Mouse (Mus musculus) Patski (cell line): ENCODE data around the gene Dnajb11. TPM values are rescaled to one million over a fixed set of nuclear protein-coding genes. Genes with fewer than 3 reads are reported as not detected.

ENCODE experiments used
- ATAC-seq: fragments of 100-300 bp; one replicate; pipeline ENCODE4 v1.8.0; 2021
- CTCF ChIA-PET: fragments of 350-600 bp; sonication (Branson Sonifier 250); formaldehyde crosslinking; loops from one replicate; lab custom pipeline; 2022; ENCODE audit warnings: inconsistent platforms; lab: Charles Lee
- POLR2A ChIA-PET: fragments of 350-600 bp; sonication (Branson Sonifier 250); formaldehyde crosslinking; loops from one replicate; lab custom pipeline; 2022; ENCODE audit warnings: antibody characterized with exemption, inconsistent platforms; lab: Charles Lee
- DNase-seq: peaks from one replicate; pipeline ENCODE4 v3.0.0-alpha.2; 2011; ENCODE audit warnings: low read depth, low spot score
- H3K27me3 ChIP-seq: fragments of 371-371 bp; one replicate; pipeline ENCODE4 v1.5.1; 2021
- CTCF ChIP-seq: fragments of 100-300 bp; IDR thresholded peaks from one replicate; pipeline ENCODE4 v1.5.1; 2021
- in situ Hi-C: fragments of 300-500 bp; cut with MboI; formaldehyde crosslinking; loops from 3 replicates; pipeline ENCODE4 v1.11.1; 2018; ENCODE audit warnings: low pct_unique_long_range_greater_than_20kb, mixed read lengths
- polyA plus RNA-seq: library from polyadenylated mRNA; unstranded; gene quantifications from one replicate; pipeline ENCODE4 v1.2.3, GENCODE M21; 2021

Gene Dnajb11
- polyA plus RNA-seq, 1 experiment from 2014 or later = 140 TPM

DNA sequence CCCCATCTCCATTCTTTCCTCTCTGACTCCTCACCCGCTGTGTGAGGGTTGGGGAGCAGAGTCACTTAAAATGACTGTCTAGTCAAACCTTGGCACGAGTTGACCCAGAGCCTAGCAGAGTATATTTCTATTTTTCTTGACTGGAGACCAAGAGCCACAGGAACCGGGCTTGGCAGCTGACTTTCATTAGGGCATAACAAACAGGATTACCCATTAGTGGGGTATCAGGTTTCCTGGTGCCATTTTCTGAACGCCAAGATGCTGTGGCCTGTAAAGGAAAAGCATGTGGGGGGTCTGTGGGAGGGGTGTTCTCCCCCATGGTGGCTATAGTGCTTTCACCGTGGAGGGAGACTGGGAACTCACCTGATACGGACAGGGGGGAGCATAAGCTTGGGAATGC is 23.3 kb downstream of the Dnajb11 start:
- peak; percentile 75 for DNase-seq
- CTCF ChIA-PET = interaction anchor here (1.6 kb wide), 1 partner anchor 72 kb away, joined by 3 read pairs; no protein-coding TSS in a partner anchor

DNA sequence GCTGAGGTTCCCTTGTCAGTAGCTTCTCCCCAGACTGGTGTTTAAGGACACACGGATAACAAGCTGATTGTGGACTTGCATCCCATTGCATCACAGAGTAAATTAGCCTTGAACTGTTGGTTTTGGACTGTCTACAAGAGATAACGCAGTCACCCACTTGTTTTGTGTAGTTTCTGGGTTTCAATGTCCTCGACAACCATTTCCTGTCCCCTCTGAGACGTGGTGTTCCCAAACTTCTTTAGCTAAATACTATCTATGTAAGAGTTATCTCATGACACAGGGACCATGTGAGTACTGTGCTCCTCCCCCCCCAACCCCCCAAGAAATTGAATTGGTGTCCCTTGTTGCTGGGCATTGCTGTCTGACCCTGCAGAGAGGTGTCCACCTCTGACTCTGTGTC is 23.8 kb downstream of the Dnajb11 start:
- CTCF ChIA-PET = interaction anchor here (1.6 kb wide), 1 partner anchor 71 kb away, joined by 3 read pairs; no protein-coding TSS in a partner anchor
- DNase-seq = no peak
- TF ChIP-seq CTCF = no peak
- H3K27me3 ChIP-seq = no peaks in the 10 kb centered on the region
- in situ Hi-C loops = no loop called here
- POLR2A ChIA-PET = no interaction called here
- ATAC-seq = no peak

More for the DNA sequence above, 23.3 kb downstream of the Dnajb11 start:
- H3K27me3 ChIP-seq = no peaks in the 10 kb centered on the region
- POLR2A ChIA-PET = interaction anchor here (0.7 kb wide), 1 partner anchor 42 kb away, joined by 4 read pairs; no protein-coding TSS in a partner anchor
- no peak for TF ChIP-seq CTCF
- ATAC-seq = peak; percentile 36
- in situ Hi-C loops = no loop called here

DNA sequence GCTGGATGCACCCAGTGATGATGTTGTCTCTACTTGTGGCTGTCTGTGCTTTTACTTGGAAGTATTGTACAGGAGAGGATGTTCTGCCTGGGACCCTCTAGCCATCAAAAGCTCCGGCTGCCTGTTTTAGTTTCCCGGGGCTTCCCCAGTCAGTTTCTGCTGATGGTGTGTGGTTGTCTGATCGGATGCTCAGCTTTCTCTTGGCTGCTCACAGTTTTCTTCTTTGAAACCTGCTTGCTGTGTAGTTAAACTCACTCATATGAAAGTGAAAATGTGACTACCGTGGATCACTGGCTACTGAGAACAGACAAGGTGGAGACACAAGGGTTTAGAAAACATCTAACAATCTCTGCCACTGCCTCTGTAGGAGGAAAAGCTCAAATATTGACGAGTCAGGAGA is 25.8 kb downstream of the Dnajb11 start:
- DNase-seq (no peak), ATAC-seq (no peak)
- POLR2A ChIA-PET = interaction anchor here (1.0 kb wide), 1 partner anchor 17 kb away, joined by 3 read pairs; no protein-coding TSS in a partner anchor
- in situ Hi-C loops = no loop called here
- no peaks in the 10 kb centered on the region for H3K27me3 ChIP-seq
- no peak for TF ChIP-seq CTCF
- CTCF ChIA-PET = no interaction called here

DNA sequence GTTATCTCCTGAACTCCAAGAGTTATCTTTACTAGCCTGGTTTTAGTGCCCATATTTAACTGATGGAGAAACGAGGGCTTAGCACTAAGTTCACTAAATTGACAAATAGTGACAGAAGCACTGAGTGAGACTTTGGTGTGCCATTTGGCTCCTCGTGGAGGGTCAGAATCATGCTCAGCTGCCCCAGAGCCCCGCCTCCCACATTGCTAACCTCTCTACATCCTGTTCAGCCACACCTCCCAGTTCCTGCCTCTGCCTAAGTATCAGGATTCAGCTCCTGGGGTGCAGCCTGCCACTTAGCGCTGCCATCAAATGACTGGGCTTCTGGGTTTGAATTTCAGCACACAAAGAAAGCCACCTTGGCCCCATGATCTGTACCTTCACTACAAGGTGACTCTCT is 27.7 kb downstream of the Dnajb11 start:
- ChIA-PET CTCF (no interaction called here), POLR2A (no interaction called here)
- ATAC-seq (no peak), DNase-seq (no peak)
- no peak for TF ChIP-seq CTCF
- H3K27me3 ChIP-seq = no peaks in the 10 kb centered on the region
- in situ Hi-C loops = no loop called here

DNA sequence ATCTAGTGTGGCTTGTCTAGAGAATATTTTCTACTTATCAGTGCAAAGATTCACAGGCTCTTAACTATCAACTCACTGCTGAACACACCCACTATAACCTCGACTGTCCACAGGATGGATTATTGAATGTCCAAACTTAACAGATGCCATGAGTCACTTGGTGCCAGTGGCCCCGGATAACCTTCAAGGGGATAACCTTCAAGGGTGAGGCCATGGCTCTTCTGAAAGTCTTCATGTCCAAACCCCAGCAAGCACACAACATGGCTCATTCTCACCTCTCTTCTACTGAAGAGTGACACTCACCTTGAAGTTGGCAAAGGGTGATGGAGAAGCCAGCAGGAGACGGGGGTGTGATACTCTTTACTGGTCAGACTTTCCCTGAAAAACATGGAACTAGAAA is 29.1 kb downstream of the Dnajb11 start:
- no peak for DNase-seq
- H3K27me3 ChIP-seq = no peaks in the 10 kb centered on the region
- ChIA-PET CTCF (no interaction called here), POLR2A (no interaction called here)
- ATAC-seq = no peak
- in situ Hi-C loops = no loop called here
- no peak for TF ChIP-seq CTCF

DNA sequence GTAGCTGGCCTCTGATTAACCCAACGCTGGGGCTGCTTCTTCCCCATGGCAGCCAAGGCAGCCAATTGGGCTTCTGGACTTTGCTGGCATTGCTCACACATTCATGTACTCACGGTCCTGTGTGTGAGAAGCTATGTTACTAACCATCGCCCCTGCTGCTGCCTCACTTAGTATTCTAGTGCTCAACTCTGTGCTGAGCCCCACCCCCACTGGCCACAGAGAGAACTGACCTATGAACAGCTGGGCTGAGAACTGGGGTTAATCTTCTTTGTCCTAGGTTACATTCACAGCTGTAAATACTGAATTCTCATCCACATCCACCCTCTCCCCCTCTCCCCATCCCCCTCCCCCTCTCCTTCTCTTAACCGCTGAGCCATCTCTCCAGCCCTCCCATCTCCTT is 31.2 kb downstream of the Dnajb11 start:
- no peaks in the 10 kb centered on the region for H3K27me3 ChIP-seq
- in situ Hi-C loops = no loop called here
- ATAC-seq (no peak), DNase-seq (no peak)
- no peak for TF ChIP-seq CTCF
- ChIA-PET CTCF (interaction anchor here (1.9 kb wide), 1 partner anchor 8 kb away, joined by 4 read pairs; no protein-coding TSS in a partner anchor), POLR2A (no interaction called here)

DNA sequence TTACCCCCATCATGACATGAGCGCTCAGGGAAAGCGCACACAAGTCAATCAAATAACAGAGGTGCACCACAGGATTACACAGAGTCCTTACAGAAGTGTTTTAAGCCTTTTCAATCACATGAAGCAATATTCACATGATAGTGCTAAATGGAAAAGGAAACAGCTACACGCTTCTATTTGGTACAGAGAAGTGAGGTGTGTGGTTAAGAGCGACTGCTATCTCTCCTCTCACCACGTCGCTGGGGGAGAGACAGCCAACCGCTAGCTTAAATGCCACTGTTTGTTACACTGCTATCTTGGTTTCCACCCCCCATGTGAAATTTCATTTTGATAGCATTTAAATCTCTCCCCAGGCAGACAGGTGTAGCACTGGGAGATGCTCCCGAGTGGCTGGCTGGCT is 32.1 kb downstream of the Dnajb11 start:
- CTCF ChIA-PET = no interaction called here
- in situ Hi-C loops = no loop called here
- ATAC-seq = no peak
- no peak for DNase-seq
- POLR2A ChIA-PET = no interaction called here
- H3K27me3 ChIP-seq = no peaks in the 10 kb centered on the region
- TF ChIP-seq CTCF = no peak

DNA sequence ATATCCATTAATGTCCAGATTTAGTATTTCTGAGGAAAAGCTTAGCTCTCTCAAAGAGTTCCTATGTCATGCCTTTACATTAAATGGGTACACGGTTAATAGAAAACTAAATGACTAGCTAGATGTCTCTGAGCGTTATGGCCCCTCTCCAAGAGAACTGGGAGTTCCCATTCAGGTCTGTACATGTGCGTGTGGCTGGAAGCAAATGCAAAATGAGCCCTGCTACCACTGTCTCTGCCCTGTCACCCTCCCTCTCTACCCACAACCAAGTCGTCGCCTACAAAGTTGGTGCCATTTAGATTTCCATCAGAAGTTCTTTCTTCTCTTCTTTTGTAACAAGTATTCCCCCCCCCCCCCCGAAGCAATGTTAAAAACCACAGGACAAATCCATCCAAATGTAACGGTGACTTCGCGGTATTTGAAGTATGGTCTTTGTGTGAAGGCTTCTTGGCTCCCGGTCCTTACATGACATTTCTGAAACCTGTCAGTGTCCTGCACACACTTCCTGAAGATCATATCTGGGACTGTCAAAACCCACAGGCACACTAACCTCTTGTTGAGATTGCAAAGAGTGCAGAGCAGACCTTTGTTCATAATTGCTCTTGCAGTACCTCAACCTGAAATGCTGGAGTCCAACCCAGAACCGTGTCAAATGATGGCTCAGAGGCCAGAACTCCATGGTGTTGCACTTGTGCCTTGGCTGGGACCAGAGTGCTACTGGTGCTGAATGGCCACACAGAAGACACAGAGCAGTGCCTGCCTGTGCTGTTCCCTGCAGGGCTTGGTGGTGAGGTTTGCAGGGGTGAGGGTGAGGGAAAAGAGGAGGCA is 33.3 kb downstream of the Dnajb11 start, which contains the start of gene Ahsg:
Gene Ahsg, plus strand, starts transcription at position 595 of the 828 bp plus-strand sequence.
- ChIA-PET POLR2A (no interaction called here), CTCF (interaction anchor here (1.4 kb wide), 1 partner anchor 9 kb away, joined by 4 read pairs; no protein-coding TSS in a partner anchor)
- DNase-seq (no peak), ATAC-seq (no peak)
- no peak for TF ChIP-seq CTCF
- in situ Hi-C loops = no loop called here
- H3K27me3 ChIP-seq = peaks cover 7% of the 10 kb centered on the region

DNA sequence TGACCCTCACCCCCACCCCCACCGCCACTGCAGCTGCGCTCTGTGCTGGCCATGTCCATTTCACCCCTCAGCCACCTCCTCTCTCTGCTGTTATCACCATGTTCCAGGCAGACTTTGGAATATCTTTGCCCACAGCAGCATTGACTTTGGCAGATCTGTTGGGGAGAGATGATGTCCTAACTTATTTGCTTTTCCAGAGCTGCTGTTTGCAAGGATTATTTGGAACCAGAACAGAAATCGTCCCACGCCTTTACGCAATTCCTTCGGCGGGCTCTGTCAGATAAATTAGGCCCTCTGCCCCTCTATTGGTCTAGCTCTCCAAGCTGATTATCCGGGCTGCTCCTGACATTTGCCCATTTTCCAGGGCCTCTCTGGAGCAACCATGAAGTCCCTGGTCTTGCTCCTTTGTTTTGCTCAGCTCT is 34.1 kb downstream of the Dnajb11 start:
- DNase-seq (no peak), ATAC-seq (no peak)
- ChIA-PET POLR2A (no interaction called here), CTCF (interaction anchor here (1.4 kb wide), 1 partner anchor 9 kb away, joined by 4 read pairs; no protein-coding TSS in a partner anchor)
- TF ChIP-seq CTCF = no peak
- H3K27me3 ChIP-seq = peaks cover 10% of the 10 kb centered on the region
- in situ Hi-C loops = no loop called here

DNA sequence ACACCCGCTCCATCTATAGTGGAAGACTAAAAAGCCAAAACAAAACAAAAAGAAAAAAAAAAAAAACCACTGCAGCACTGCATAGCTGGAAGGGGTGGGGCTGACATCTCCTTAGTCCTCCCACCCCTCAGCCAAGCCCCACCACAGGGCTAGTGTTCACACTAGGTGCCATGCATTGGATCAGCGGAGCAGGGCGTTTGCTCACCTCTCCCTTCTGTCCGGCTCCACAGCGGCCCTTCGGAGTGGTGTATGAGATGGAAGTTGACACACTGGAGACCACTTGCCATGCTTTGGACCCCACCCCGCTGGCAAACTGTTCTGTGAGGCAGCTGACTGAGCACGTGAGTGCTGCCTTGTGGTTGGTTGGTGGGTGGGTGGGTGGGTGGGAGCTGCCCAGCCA is 36.5 kb downstream of the Dnajb11 start:
- in situ Hi-C loops = no loop called here

DNA sequence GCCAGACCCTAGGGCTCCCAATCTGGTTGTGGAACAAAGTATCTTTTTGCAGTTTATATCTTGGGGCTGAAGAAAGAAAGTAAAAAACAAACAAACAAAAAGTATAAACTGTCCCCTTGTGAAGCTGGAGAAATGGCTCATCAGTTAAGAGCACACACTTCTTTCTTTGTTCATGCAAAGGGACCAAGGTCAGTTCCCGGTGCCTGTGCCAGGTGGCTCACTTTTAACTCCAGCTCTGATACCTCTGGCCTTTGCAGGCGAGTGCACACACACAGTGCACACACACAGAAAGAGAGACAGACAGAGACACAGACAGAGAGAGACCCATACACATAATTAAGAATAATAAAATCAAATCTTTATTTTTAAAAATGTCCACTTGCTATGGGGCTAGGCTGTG is 39.0 kb downstream of the Dnajb11 start:
- in situ Hi-C loops = no loop called here
- POLR2A ChIA-PET = no interaction called here

More for the DNA sequence above, 36.5 kb downstream of the Dnajb11 start:
- ATAC-seq = no peak
- CTCF ChIA-PET = interaction anchor here (1.4 kb wide), 1 partner anchor 10 kb away, joined by 3 read pairs; no protein-coding TSS in a partner anchor
- TF ChIP-seq CTCF = no peak
- peaks cover 13% of the 10 kb centered on the region for H3K27me3 ChIP-seq
- DNase-seq = no peak
- POLR2A ChIA-PET = no interaction called here

More for the DNA sequence above, 39.0 kb downstream of the Dnajb11 start:
- H3K27me3 ChIP-seq = peaks cover 13% of the 10 kb centered on the region
- CTCF ChIA-PET = no interaction called here
- no peak for TF ChIP-seq CTCF
- ATAC-seq (no peak), DNase-seq (no peak)
